Mouse (Mus musculus): Measurements from ENCODE around the gene Nt5m.

The Nt5m gene

GRCm38 (mm10) chr11:59839459-59840126, 346 bp downstream of the Nt5m start, which contains the start of gene Cops3:
TSS of gene Cops3 (minus strand) at chr11:59839838.
- peak; percentile 94 for DNase-seq (ENCODE audit: low spot score)

GRCm38 (mm10) chr11:59846311-59846710, 7.1 kb downstream of the Nt5m start:
- DNase-seq (ENCODE audit: low spot score) = no peak

GRCm38 (mm10) chr11:59847131-59847530, 7.9 kb downstream of the Nt5m start:
- no peak for DNase-seq (ENCODE audit: low spot score)

GRCm38 (mm10) chr11:59847891-59848884, 8.9 kb downstream of the Nt5m start:
- DNase-seq (ENCODE audit: low spot score) = peak; percentile 43

GRCm38 (mm10) chr11:59852865-59853264, 13.6 kb downstream of the Nt5m start:
- no peak for DNase-seq (ENCODE audit: low spot score)

GRCm38 (mm10) chr11:59860467-59860866, 21.2 kb downstream of the Nt5m start:
- no peak for DNase-seq (ENCODE audit: low spot score)

- no peak for DNase-seq (ENCODE audit: low spot score)
Observed at GRCm38 (mm10) chr11:59864316-59864715, 25.1 kb downstream of the Nt5m start.

- no peak for DNase-seq (ENCODE audit: low spot score)
Observed at GRCm38 (mm10) chr11:59872124-59872523, 32.9 kb downstream of the Nt5m start.

- peak; percentile 59 for DNase-seq (ENCODE audit: low spot score)
Observed at GRCm38 (mm10) chr11:59880031-59880430, 40.8 kb downstream of the Nt5m start.

GRCm38 (mm10) chr11:59885217-59885986, 46.2 kb downstream of the Nt5m start:
- DNase-seq (ENCODE audit: low spot score) = peak; percentile 53

- DNase-seq (ENCODE audit: low spot score) = no peak
Observed at GRCm38 (mm10) chr11:59886952-59887351, 47.7 kb downstream of the Nt5m start.

GRCm38 (mm10) chr11:59888151-59888550, 48.9 kb downstream of the Nt5m start:
- DNase-seq (ENCODE audit: low spot score) = no peak

- no peak for DNase-seq (ENCODE audit: low spot score)
Observed at GRCm38 (mm10) chr11:59891854-59892253, 52.6 kb downstream of the Nt5m start.

- no peak for DNase-seq (ENCODE audit: low spot score)
Observed at GRCm38 (mm10) chr11:59893153-59893788, 54.0 kb downstream of the Nt5m start.

- DNase-seq (ENCODE audit: low spot score) = no peak
Observed at GRCm38 (mm10) chr11:59894916-59895315, 55.7 kb downstream of the Nt5m start.

GRCm38 (mm10) chr11:59895316-59895715, 56.1 kb downstream of the Nt5m start:
- DNase-seq (ENCODE audit: low spot score) = no peak

GRCm38 (mm10) chr11:59897981-59898599, 58.8 kb downstream of the Nt5m start:
- no peak for DNase-seq (ENCODE audit: low spot score)

GRCm38 (mm10) chr11:59899711-59900685, 60.8 kb downstream of the Nt5m start:
- DNase-seq (ENCODE audit: low spot score) = no peak

- no peak for DNase-seq (ENCODE audit: low spot score)
Observed at GRCm38 (mm10) chr11:59900995-59901394, 61.7 kb downstream of the Nt5m start.

Data from ovary, adult 18-20 months (tissue).